Mouse (Mus musculus) cerebellum, postnatal 25 days (tissue): ENCODE results near the gene Polr2i.

Experiments
- DNase-seq, 2 experiments: peaks; one replicate each; pipeline ENCODE4 v3.0.0; 2021; ENCODE audit warnings: mixed read lengths in 2 of 2

Polr2i gene

DNA sequence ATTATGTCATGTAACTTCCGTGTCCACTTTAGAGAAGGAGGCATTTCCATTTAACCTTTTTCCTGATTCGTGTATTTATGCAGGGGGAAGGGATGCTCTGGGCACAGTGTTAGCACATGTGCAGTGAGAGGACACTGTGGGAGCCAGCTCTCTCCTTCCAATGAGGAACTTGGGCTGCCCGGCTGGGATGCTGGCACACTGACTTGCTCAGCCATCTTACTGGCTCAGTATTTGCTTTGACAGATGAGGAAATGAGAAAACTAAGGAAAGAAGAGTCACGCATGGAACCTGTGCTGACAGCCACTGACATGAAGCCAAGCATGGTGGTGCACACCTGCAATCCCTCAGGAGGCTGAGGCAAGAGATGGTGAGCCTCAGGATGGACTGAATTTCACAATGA lies 37.9 kb downstream of the Polr2i start:
- DNase-seq: no peak

DNA sequence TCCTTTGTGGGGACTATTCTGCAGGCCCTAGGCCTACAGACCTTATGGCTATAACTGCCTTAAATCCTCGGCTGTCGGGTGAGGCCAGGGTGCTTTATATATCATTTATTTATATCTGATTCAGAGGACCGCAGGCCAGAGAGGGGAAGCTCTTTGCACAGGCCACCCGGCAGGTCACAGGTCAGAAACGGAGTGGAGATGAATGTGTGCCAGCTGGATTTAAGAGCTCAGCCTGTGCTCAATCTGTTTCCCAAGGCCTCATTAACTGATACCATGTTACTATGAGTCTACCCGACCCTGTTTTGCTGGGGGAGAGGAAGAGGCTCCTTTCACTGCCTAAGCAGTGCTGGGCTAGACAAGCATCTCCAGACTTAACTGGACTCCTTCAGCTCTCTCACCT lies 42.6 kb downstream of the Polr2i start:
- DNase-seq: no peak

DNA sequence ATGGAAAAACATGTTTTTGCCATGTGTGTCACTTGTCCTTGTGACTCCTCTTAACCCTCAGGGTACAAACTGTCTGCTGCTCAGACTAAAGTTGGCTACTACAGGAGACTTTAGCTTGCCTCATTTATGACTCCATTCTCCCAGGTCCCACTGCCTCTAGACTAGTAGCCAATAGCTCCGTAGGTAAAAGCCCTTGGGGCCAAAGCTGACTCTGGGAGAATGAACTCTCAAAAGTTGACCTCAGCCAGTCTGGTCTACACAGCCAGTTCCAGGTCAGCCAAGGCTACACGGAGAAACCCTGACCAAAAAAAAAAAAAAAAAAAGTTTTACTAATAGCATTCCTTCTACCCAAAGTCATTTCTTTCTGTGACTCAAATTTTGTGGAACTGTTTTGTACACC lies 47.2 kb downstream of the Polr2i start:
- no peak for DNase-seq

DNA sequence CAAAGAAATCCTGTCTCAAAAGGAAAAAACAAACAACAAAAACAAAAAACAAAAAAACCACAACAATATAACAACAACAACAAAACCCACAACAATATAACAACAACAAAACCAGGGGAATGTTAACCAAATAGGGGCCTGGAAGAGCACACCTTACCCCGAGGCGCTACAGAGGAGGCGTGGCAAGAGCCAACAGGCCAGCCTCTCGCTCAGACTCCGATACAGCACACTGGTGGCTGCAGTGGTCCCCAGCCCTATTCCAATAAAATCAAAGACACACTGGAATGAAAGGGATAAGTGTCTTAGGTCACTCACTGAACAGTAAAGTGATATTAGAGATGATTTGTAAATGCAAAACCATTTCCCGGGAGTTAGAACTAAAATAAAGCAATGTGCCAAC lies 47.8 kb downstream of the Polr2i start:
- DNase-seq: no peak

DNA sequence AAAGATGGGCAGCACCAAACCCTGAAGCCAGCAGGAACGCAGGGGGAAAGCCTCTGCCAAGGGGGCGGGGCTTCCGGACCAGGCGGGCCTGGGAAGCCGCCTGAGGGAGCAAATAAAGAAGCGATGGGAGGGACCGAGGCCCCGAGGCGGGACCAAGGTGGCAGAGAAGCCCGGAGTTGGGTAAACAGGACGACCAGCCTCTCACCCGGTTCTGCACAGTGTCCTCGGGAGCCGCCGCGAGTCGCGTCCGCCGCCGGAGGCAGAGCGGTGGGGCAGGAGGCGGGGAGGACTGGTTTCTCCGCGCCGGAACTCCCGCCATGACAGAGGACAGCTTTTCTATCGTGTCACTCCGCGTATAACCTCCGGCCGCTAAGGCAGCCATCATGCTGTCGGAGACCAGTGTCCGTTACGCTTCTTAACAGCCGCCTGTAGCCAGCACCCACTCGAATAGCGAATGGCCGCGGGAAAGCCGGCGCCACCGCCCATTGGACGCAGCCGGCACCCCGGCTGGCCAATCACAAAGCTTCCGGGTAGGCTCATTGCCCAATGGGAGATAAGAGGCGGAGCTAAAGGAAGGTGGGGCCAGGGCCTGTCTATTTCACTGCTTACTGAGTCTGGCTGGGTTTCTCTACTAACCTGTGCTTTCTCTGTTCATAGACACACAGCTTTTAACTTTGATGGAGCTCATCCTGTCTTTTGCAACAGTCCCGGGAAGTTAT lies 48.4 kb downstream of the Polr2i start, which contains the start of the genes Thap8 and Wdr62:
TSS of gene Thap8 (plus strand) at position 144 of the 719 bp plus-strand sequence.
TSS of gene Wdr62 (minus strand) at position 469 of the 719 bp plus-strand sequence.
- peak; percentile 91 to 94 for DNase-seq

DNA sequence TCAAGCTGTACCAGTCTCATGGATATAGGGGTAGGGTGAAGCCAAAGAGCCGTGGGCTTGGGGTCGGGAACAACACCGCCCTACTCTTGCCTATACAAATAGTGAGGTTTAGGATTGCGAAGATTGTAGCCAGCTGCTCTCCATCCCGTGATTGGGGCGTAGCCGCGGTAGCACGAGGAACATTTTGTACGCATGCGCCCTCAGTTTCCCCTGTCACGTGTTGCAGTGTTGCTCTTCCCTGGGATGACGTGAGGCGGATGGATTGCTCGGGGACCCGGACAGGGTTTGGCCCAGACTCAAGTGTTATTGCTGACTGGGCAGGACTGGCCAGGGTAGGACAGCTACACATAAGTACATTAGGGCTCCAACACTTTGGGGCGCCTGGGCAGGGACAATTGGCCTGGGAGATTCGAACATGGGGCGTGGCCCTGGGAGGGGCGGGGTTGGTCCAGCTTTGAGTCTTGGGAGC lies 49.0 kb downstream of the Polr2i start:
- DNase-seq: peak; percentile 86 to 88

DNA sequence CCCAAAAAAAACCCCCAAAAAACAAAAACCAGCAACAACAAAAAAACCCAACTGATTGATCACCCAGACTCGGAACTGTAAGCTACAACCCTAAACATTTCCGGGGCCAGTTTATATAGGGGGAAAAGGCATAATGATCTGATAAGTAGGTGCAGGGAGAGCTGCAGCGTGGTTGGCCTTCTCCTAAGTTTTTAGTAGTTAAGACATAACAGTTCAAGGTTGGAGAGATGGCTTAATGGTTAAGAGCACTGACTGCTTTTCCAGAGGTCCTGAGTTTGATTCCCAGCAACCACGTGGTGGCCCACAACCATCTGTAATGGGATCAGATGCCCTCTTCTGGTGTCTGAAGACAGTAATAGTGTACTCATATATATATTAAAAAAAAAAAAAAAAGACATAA lies 49.8 kb downstream of the Polr2i start:
- DNase-seq: no peak

DNA sequence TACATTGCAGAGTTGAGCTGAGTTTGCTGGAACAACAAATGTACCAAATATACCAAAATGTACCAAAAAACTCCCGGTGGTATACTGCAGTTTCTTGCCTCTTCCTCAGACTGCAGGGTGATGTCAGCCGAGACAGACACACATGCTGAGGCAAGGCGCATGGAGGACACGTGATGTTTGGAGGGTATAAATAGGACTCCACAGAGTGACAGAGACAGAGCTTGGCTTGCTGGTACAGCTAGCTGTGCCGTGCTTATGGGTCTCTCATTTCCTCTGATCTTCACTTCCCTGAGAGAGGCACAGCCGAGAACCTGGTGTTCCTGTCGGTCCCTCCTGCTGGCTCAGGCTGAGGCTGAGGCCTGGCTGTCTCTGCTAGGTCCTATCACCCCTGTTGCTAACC lies 51.0 kb downstream of the Polr2i start:
- DNase-seq: no peak
